Mouse (Mus musculus) cerebellum, adult 2 months (tissue): ENCODE results near the gene Tmem181a. TPM values are rescaled to one million over a fixed set of nuclear protein-coding genes. Genes with fewer than 3 reads are reported as not detected.
"Not testable (repeated sequence)": the region's sequence is repeated elsewhere in the genome, so short reads cannot be mapped to it uniquely, and the experiment has no call there.

Source experiments
- DNase-seq, 2 experiments: peaks; one replicate each; pipeline ENCODE4 v3.0.0; 2021
- H3K27ac ChIP-seq: fragments of 200-500 bp; 2 replicates; pipeline ENCODE4 v1.5.1; 2012; ENCODE audit warnings: low read length, control low read depth, inconsistent platforms; ENCODE audit not compliant: insufficient read depth
- H3K27me3 ChIP-seq: fragments of 200-500 bp; 2 replicates; pipeline ENCODE4 v1.6.1; 2012; ENCODE audit warnings: inconsistent platforms, mild to moderate bottlenecking, low read length, moderate library complexity; ENCODE audit not compliant: control insufficient read depth, insufficient read depth
- H3K4me1 ChIP-seq: fragments of 200-500 bp; 2 replicates; pipeline ENCODE4 v1.6.1; 2011; ENCODE audit warnings: low read length; ENCODE audit not compliant: control insufficient read depth, insufficient read depth
- H3K4me3 ChIP-seq: fragments of 200-500 bp; replicated peaks from 2 replicates; pipeline ENCODE3; 2011; ENCODE audit warnings: mild to moderate bottlenecking, low read depth, low read length, control low read depth; ENCODE audit not compliant: insufficient read depth
- WGBS: fragments of 180-500 bp; shearing (Covaris S2); methylation state at CpG from one replicate; pipeline ENCODE4 v1.1.7; 2018; 5-methylcytosine and 5-hydroxymethylcytosine counted together
- polyA plus RNA-seq: library from polyadenylated mRNA; depleted of rRNA; stranded (reverse); fragments of >200 nt; gene quantifications from 2 replicates; pipeline ENCODE4 v1.2.3, GENCODE M21; 2012; rRNA removed

The Tmem181a gene
- polyA plus RNA-seq, 1 experiment = 83.8 TPM

DNA sequence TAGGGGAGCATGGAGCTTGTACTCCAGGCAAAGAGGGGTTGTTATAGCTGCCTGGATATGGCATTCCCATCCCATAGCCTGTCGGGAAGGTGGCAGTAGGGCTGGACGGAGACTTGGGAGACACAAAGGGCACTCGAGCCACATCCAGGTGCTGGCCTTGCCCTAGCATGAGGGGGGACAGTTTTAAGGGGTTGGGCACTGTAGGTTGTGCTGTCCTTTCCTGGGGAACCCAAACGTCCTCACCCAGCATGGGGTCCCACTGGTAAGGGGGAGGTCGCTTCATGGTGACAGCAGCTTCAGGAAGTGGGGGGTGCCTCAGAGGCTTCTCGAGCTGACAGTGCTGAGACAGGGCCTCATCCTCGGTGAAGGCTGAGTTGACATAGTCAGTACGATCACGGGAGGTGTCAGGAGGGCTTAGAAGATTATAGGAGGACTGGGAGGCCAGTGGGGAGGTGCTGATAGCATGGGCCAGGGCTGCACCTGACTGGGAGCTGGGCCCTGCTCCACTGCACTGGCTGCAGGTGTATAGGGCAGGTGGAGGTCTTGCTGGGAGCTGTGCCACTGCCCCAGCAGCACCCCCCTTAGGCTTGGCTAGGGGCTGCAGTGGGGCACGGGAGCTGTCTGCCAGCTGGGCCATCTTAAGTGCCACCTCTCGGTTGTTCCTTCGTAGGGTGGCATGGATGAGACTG lies 86.1 kb downstream of the Tmem181a start:
- WGBS = no CpG with 5 or more reads among the region's 12 CpGs
- H3K27ac ChIP-seq, H3K4me3 ChIP-seq, H3K4me1 ChIP-seq, DNase-seq, H3K27me3 ChIP-seq: not testable (repeated sequence)

- not testable (repeated sequence) for H3K27ac ChIP-seq, H3K4me3 ChIP-seq, DNase-seq, H3K4me1 ChIP-seq, H3K27me3 ChIP-seq
- 93% methylated on average over 10 of the region's 10 CpGs for WGBS
These were observed 98.6 kb downstream of the Tmem181a start for GRCm38 (mm10) chr17:6355256-6355655.

Other genes starting within 250 kb of the Tmem181a start
- 20.7 and 21.8 TPM in 2 replicates for gene Serac1, start 177.1 kb upstream of the Tmem181a start, polyA plus RNA-seq
- 67.4 and 72.4 TPM in 2 replicates for gene Gtf2h5, start 177.1 kb upstream of the Tmem181a start, polyA plus RNA-seq
- 144 and 151 TPM in 2 replicates for gene Tulp4, start 150.4 kb upstream of the Tmem181a start, polyA plus RNA-seq
- gene Dynlt1a, start 60.6 kb downstream of the Tmem181a start, polyA plus RNA-seq = 18.7 and 19.9 TPM in 2 replicates
- gene Dynlt1b, start 173.3 kb downstream of the Tmem181a start, polyA plus RNA-seq = 160 and 183 TPM in 2 replicates